Mouse (Mus musculus) heart, adult 9 months (tissue): ENCODE data around the gene Epha2.
A peak's percentile ranks its signal among the peaks of the same experiment; 100 is the strongest.

ENCODE experiments used
- DNase-seq, 2 experiments: peaks; one replicate each; pipeline ENCODE4 v3.0.0; 2022; ENCODE audit warnings: low spot score in 2 of 2

The Epha2 gene

GRCm38 (mm10) chr4:141279783-141280182 lies 21.3 kb upstream of the Epha2 start:
- DNase-seq, result no peak

- DNase-seq, result no peak
These were observed 20.6 kb upstream of the Epha2 start for GRCm38 (mm10) chr4:141280471-141280870.

DNA sequence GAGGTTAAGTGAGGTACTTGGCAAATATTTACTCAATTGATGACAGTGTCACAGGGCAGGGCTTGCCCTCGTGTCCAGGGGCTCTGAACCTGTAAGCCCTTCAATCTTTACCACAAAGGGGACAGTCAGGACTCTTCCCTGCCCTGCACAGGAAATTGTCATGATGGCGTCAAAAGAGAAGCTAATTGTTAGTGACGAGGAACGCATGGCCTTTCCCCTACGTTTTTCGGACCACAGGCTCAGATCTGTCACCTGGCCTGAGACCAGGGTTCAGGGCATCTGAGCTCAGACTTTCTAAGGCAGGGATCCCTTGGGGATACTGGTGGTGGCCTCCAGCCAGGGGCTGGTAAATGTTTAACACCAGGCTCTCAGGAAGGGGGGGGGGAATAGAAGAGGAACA lies 19.9 kb upstream of the Epha2 start:
- DNase-seq, result no peak

- no peak for DNase-seq
These were observed 19.5 kb upstream of the Epha2 start for GRCm38 (mm10) chr4:141281578-141281977.

DNA sequence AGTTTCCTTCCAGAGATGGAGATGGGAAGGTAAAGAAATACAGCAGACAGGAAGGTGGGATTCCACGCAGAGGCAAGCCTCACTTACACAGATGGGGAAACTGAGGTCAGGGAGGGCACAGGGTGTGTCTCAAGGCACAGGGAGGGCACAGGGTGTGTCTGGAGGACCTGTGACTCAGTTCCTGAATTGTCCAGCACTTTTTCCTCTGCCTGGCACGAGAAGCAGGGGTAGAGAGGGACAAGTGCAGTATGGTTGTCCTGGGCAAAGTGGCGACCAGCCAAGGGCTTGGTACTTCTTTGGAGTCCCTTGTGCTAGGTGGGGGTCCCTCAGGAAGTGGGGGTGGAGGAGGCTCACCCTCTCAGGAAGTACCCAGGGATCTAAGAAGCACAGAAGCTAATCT lies 19.0 kb upstream of the Epha2 start:
- DNase-seq, result no peak

DNA sequence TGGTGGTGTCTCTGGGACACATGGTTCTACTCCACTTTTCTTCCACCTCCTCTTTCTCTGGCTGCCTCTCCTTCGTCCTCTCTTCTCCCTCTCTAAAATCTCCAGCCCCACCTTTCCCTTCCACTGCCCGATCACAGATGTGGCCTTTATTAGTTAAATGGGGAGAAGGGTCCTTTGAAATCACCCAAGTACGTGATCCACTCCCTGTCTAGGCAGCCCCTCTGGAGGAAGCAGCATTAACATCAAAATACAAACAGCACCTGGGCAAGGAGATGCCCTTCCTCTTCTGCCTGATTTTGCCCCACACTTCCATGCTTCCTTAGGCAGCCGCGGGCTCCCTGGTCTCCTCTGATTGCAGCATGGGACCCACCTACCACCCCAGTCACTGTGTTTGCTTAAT lies 18.4 kb upstream of the Epha2 start:
- no peak for DNase-seq

DNA sequence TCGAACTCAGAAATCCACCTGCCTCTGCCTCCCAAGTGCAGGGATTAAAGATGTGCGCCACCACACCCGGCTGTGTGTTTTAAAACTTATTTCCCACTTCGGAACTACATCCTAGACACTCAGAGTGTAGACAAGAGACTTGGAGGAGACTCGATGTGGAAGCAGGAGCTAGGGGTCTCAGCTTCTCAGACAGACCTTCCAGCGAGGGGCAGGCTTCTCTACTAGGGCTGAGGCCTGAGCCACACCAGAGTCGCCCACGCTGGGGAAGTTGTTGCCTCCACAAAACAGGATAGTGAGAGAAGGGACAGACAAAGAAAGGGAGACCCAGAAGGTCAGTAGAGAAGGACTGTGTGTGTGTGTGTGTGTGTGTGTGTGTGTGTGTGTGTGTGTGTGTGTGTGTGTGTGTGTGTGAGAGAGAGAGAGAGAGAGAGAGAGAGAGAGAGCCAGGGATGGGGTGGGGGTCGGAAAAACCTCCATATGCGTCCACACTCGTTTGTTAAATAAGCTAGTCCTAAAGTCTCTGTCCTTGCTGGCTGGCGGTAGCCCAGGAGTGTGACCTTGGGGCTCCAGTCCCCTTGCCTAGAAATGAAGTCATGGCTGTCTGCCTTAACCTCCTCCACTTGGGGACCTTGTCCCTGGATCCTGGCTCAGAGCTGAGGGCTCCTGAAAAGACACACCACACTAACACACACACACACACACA lies 17.7 kb upstream of the Epha2 start:
- no peak for DNase-seq

DNA sequence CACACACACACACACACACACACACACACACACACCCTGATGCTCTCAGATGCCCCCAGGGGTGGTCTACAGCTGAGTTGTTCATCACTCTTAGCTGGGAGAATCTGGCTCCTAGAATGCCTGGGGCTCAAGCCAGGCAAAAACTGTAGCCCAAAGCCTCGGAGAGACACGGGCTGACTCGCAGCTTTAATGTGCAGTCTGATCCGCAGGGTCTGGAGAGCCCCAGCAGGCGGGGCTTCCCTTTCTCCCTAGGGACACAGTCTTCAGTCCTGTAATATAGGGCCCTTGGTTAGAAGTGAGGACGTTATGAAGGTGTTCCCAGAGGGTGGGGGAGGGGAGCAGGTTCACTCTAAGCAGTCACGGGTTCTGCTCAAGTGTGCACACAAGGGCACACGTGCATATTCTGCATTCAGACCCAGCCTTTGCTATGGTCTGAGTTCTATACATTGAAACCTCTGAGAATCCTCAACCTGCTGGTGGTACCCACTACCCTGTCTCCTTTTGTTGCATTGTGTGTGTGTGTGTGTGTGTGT lies 17.1 kb upstream of the Epha2 start:
- no peak for DNase-seq

DNA sequence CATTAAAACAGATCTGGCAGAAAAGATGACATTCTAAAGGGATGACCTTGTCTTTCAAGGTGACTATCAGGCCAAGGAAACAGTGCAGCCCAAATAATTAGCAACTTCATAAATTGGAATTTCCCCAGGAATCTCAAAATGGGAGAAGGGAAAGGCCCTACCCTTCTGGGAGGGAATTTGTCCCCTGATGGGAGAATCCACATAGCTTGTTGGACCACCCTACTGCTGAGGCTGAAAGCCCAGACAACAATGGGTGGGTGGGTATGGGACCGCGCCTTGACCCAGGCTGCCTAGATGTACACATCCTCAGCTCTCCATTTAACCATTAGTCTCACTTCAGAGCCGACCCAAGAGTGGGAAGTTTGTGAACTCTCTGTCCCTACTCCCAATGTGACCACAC lies 16.6 kb upstream of the Epha2 start:
- DNase-seq, result no peak

GRCm38 (mm10) chr4:141285128-141285527 lies 15.9 kb upstream of the Epha2 start:
- DNase-seq, result no peak

GRCm38 (mm10) chr4:141286860-141287517 lies 14.1 kb upstream of the Epha2 start:
- no peak for DNase-seq

GRCm38 (mm10) chr4:141287518-141288004 lies 13.5 kb upstream of the Epha2 start:
- no peak for DNase-seq

DNA sequence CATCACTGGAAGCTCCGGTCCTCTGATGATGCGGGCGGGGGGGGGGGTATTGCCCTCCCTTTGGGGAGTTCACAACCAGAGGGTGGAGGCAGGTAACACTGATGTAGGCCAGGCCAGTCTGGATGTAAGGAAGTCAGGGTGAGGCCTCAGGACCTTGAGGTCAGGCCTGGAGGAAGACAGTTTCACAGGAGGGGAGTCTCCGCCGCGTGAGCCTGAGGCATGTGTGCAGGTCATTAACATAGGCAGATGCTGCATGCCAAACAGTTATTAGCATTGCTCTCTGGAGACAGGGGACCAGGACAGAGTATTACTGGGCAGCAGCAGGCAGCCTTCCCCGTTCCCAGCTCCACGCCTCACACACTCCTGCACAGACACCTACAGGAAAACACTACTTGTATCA lies 12.9 kb upstream of the Epha2 start:
- no peak for DNase-seq

- DNase-seq, result no peak
These were observed 9.3 kb upstream of the Epha2 start for GRCm38 (mm10) chr4:141291571-141292375.

- no peak for DNase-seq
These were observed 5.3 kb upstream of the Epha2 start for GRCm38 (mm10) chr4:141295774-141296186.

GRCm38 (mm10) chr4:141297934-141298333 lies 3.1 kb upstream of the Epha2 start:
- DNase-seq, result no peak

- DNase-seq, result peak in 1 of 2 experiments; percentile 58
These were observed 1.7 kb upstream of the Epha2 start for GRCm38 (mm10) chr4:141299356-141299755.

DNA sequence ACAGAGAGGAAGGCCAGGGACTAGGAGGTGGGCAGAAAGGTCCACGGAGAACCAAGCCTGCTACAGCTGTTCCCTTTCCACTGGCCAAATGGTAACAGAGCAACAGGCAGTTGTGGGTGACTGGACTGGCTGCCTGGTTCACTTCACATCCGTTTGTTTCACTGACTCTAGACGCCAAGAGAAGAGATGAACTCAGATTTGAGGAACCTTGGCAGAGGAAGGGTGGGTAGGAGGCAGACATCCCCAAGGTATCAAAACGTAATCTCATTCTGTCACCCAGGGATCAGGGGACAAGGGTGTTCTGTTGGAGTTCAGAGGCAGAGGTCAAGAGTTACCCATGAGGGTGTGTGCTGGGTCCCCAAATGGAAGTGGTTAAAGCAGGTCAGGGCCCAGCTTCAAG lies 844 bp upstream of the Epha2 start:
- DNase-seq, result no peak

DNA sequence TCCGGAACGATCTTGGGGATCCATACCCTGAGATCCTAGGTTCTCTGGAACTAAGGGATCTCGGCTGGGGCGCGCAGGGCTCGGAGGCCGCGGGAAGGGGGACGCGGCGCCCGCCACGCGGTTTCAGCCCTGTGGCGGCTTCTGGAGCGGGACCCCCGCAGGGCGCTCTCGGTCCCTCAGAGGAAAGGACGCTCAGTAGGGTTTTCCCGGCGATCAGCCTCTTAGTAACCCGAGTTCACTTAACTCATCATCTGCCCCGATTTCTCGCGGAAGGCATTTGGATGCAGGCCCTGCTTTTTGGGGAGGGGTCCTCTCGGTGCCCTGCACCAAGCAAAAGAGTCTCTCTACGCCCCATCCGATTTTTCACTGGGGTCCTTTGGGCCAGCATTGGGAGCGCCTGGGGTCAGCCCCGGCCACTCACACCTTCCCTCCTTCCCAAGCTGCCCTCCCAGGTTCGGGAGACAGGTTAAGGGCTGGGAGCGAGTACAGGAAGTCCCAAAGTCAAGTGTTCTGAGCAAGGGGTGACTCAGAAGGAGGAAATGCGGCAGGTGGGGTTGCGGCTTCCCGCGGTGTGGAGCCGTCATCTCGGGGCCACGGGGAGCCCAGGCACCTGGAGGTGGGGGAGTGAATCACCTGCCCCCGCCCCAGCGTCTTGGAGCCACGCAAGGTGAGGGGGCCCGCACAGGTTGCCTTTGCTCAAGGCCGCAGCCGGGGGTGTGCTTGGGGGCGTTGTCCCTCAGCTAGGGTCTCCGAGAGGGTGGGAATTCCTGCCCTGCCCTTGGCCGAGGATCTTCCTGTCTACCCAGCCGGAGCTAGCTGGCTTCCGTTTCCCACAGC lies 769 bp downstream of the Epha2 start:
- no peak for DNase-seq

DNA sequence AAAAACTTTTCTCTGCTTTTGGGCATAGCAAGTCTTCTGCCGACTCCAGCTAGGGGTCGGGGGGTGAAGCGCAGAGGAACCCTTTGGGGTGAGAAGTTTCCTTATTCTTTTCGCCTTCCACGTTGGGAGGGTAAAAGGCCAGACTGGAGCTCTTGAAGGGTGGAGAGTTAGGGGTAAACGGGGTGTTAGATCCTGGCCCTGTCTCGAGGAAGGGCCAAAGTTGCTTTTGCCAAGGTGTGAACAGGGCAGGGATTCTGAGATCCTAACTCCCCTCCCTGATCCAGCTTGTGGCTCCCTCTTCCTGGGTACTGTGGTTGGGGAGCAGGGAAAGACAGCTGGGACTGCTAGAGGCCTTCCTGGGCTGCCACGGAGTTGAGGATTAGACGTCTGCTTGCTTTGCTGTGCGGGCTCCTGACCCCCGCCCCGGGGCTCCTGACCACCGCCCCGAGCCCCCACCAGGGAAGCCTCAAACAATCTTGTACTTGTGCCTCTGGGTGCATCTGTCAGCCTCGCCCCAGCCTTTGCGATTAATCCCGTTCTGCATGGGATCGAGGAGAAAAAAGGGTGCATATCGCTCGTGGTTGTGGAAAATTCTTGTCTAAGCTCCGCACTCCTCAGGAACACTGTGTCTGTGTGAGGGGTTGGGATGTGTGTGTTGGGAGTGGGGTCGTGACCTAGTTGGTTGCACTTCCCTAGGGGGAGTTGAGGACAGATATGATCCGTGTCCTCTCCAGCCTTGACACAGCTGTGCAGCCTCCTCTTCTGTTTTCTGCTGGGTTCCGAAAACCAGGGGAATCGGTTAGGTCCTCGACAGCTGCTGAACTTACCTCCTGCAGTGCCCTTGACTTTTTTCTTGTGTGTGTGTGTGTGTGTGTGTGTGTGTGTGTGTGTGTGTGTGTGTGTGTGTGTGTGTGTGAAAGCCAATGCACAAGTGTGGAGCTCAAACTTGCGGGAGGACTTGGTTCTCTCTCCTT lies 1.7 kb downstream of the Epha2 start:
- no peak for DNase-seq
